Mouse (Mus musculus): ENCODE results near the gene Tubb4b.

DNA sequence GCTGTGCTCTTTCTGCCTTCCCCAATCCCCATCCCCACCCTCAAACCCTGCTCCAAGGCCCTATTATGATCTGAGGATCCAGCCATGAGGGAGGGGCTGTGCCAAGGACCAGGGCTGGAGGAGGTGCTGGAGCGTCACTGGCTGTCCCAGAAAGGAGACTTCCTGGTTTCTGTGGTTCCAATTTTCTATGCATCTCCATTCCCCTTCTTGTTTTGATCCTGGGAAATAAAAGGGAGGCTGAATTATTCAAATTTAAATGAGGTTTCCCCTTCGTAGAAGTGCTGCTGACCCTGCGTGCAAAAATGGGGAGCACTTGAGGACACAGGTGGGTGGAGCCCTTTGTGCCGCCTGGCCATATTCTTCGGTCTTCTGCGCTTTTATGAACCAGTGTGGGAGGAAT lies 41.8 kb downstream of the Tubb4b start:
- no peak for TF ChIP-seq TCF12 (IDR thresholded peaks at IDR 0.05; ENCODE audit: insufficient read depth, poor library complexity, severe bottlenecking)
- no peak for TF ChIP-seq MYOG (IDR thresholded peaks at IDR 0.05; ENCODE audit: control insufficient read depth in 1 of 3, insufficient read depth in 1 of 3, insufficient read length in 2 of 3, low read depth in 2 of 3)
- TF ChIP-seq POLR2A (IDR thresholded peaks at IDR 0.05; ENCODE audit: insufficient read length, low read depth) = no peak

All from myocyte (in vitro differentiated cells).